Mouse (Mus musculus) MEL (cell line): Measurements from ENCODE around the gene Slit2. TPM values are rescaled to one million over a fixed set of nuclear protein-coding genes. Genes with fewer than 3 reads are reported as not detected.
A peak's percentile ranks its signal among the peaks of the same experiment; 100 is the strongest.

Experiments used
- DNase-seq: peaks from one replicate; pipeline ENCODE4 v3.0.0; 2011; ENCODE audit warnings: low read depth, low spot score
- H3K27ac ChIP-seq: 2 replicates; pipeline ENCODE4 v1.5.1; 2012; ENCODE audit warnings: low read depth, mild to moderate bottlenecking, control low read depth, low read length, moderate library complexity; ENCODE audit not compliant: control insufficient read depth
- H3K27me3 ChIP-seq, 2 experiments: fragments of 150-350 bp in 1 of 2; sonication (generic) in 1 of 2; 2 replicates each; pipeline ENCODE4 v1.6.1; 2012; ENCODE audit warnings: low read length in 2 of 2, mild to moderate bottlenecking in 2 of 2, improper control_type of control experiment in 1 of 2, moderate library complexity in 1 of 2; ENCODE audit not compliant: insufficient read depth in 2 of 2, control insufficient read depth in 1 of 2
- H3K36me3 ChIP-seq, 2 experiments: 2 replicates each; pipeline ENCODE4 v1.6.1; 2012 to 2014; ENCODE audit warnings: low read length in 2 of 2, improper control_type of control experiment in 1 of 2, inconsistent platforms in 1 of 2, mild to moderate bottlenecking in 1 of 2; ENCODE audit not compliant: insufficient read depth in 2 of 2, control insufficient read depth in 1 of 2
- H3K4me1 ChIP-seq, 2 experiments: fragments of 150-350 bp in 1 of 2; sonication (generic) in 1 of 2; 2 replicates each; pipeline ENCODE4 v1.6.1; 2012; ENCODE audit warnings: low read length in 2 of 2, improper control_type of control experiment in 1 of 2, mild to moderate bottlenecking in 1 of 2; ENCODE audit not compliant: insufficient read depth in 2 of 2, control insufficient read depth in 1 of 2
- H3K4me3 ChIP-seq, 2 experiments: fragments of 150-350 bp in 1 of 2; sonication (generic) in 1 of 2; 2 replicates each; pipeline ENCODE4 v1.5.1; 2012; ENCODE audit warnings: low read depth in 2 of 2, low read length in 2 of 2, mild to moderate bottlenecking in 2 of 2, moderate library complexity in 2 of 2, control low read depth in 1 of 2, improper control_type of control experiment in 1 of 2; ENCODE audit not compliant: control insufficient read depth in 1 of 2, insufficient read depth in 1 of 2
- H3K79me2 ChIP-seq: 2 replicates; pipeline ENCODE4 v1.6.1; 2012; ENCODE audit warnings: mild to moderate bottlenecking, low read length, moderate library complexity; ENCODE audit not compliant: control insufficient read depth, poor library complexity, insufficient read depth
- H3K9ac ChIP-seq: 2 replicates; pipeline ENCODE4 v1.6.1; 2012; ENCODE audit warnings: low read depth, mild to moderate bottlenecking, control low read depth, low read length, moderate library complexity; ENCODE audit not compliant: control insufficient read depth, poor library complexity, severe bottlenecking
- H3K9me3 ChIP-seq: fragments of 150-350 bp; sonication (generic); replicated peaks from 2 replicates; pipeline ENCODE4 v1.6.1; 2012; ENCODE audit warnings: mild to moderate bottlenecking, low read length, improper control_type of control experiment, moderate library complexity; ENCODE audit not compliant: insufficient read depth
- CHD1 ChIP-seq: IDR thresholded peaks from 2 replicates; pipeline ENCODE4 v1.6.1; 2012; ENCODE audit warnings: low read depth, mild to moderate bottlenecking, inconsistent platforms, low read length, improper control_type of control experiment
- CHD2 ChIP-seq: IDR thresholded peaks from 2 replicates; pipeline ENCODE4 v1.6.1; 2011; ENCODE audit warnings: low read length, improper control_type of control experiment
- CTCF ChIP-seq, 3 experiments: IDR thresholded peaks in 2 of 3; conservative IDR thresholded peaks in 1 of 3; 2 replicates each; pipeline ENCODE4 v1.5.1; 2011 to 2012; ENCODE audit warnings: low read length in 3 of 3, low read depth in 2 of 3, mild to moderate bottlenecking in 2 of 3, improper control_type of control experiment in 1 of 3, inconsistent platforms in 1 of 3, mixed read lengths in 1 of 3, moderate library complexity in 1 of 3; ENCODE audit not compliant: control insufficient read depth in 1 of 3, insufficient read depth in 1 of 3, poor library complexity in 1 of 3, severe bottlenecking in 1 of 3
- EP300 ChIP-seq, 2 experiments: IDR thresholded peaks; 2 replicates each; pipeline ENCODE4 v1.6.1; 2011; ENCODE audit warnings: improper control_type of control experiment in 2 of 2, low read length in 2 of 2, low read depth in 1 of 2, mild to moderate bottlenecking in 1 of 2
- ETS1 ChIP-seq: IDR thresholded peaks from 2 replicates; pipeline ENCODE4 v1.6.1; 2012; ENCODE audit warnings: low read depth, mild to moderate bottlenecking, inconsistent platforms, low read length, improper control_type of control experiment, moderate library complexity
- GATA1 ChIP-seq: IDR thresholded peaks from 2 replicates; pipeline ENCODE4 v1.6.1; 2011; ENCODE audit warnings: low read depth, low read length, improper control_type of control experiment
- JUND ChIP-seq: IDR thresholded peaks from 2 replicates; pipeline ENCODE4 v1.6.1; 2011; ENCODE audit warnings: low read depth, mild to moderate bottlenecking, improper control_type of control experiment, low read length
- KAT2A ChIP-seq: conservative IDR thresholded peaks from 2 replicates; pipeline ENCODE4 v1.6.1; 2012; ENCODE audit warnings: low read depth, low read length, improper control_type of control experiment, inconsistent platforms
- MAX ChIP-seq: IDR thresholded peaks from 2 replicates; pipeline ENCODE4 v1.6.1; 2011; ENCODE audit warnings: low read length, improper control_type of control experiment
- MYC ChIP-seq: IDR thresholded peaks from 2 replicates; pipeline ENCODE4 v1.6.1; 2011; ENCODE audit warnings: low read depth, mild to moderate bottlenecking, low read length, improper control_type of control experiment, moderate library complexity
- NELFE ChIP-seq: IDR thresholded peaks from 2 replicates; pipeline ENCODE4 v1.6.1; 2011; ENCODE audit warnings: low read depth, low read length, improper control_type of control experiment
- NRF1 ChIP-seq: IDR thresholded peaks from 2 replicates; pipeline ENCODE4 v1.6.1; 2014; ENCODE audit warnings: low read depth, mild to moderate bottlenecking, inconsistent platforms, low read length, improper control_type of control experiment, moderate library complexity; ENCODE audit not compliant: poor library complexity, insufficient read depth, severe bottlenecking
- POLR2A ChIP-seq, 2 experiments: IDR thresholded peaks; 2 replicates each; pipeline ENCODE4 v1.6.1; 2011 to 2012; ENCODE audit warnings: low read length in 2 of 2, mild to moderate bottlenecking in 2 of 2, control low read depth in 1 of 2, improper control_type of control experiment in 1 of 2, low read depth in 1 of 2, moderate library complexity in 1 of 2; ENCODE audit not compliant: control insufficient read depth in 1 of 2, insufficient read depth in 1 of 2, poor library complexity in 1 of 2
- POLR2AphosphoS2 ChIP-seq: IDR thresholded peaks from 2 replicates; pipeline ENCODE4 v1.6.1; 2011; ENCODE audit warnings: low read length, improper control_type of control experiment
- RAD21 ChIP-seq: IDR thresholded peaks from 2 replicates; pipeline ENCODE4 v1.6.1; 2011; ENCODE audit warnings: mild to moderate bottlenecking, low read depth, low read length, improper control_type of control experiment
- SIN3A ChIP-seq: IDR thresholded peaks from 2 replicates; pipeline ENCODE4 v1.6.1; 2012; ENCODE audit warnings: low read length, improper control_type of control experiment, inconsistent platforms
- SMC3 ChIP-seq: IDR thresholded peaks from 2 replicates; pipeline ENCODE4 v1.6.1; 2011; ENCODE audit warnings: low read depth, low read length, improper control_type of control experiment
- ZC3H11A ChIP-seq: IDR thresholded peaks from 2 replicates; pipeline ENCODE4 v1.6.1; 2012; ENCODE audit warnings: low read depth, mild to moderate bottlenecking, inconsistent platforms, low read length, improper control_type of control experiment
- ZKSCAN1 ChIP-seq: IDR thresholded peaks from 2 replicates; pipeline ENCODE4 v1.6.1; 2012; ENCODE audit warnings: low read depth, mild to moderate bottlenecking, inconsistent platforms, low read length, improper control_type of control experiment, moderate library complexity
- ZMIZ1 ChIP-seq: IDR thresholded peaks from 2 replicates; pipeline ENCODE4 v1.6.1; 2012; ENCODE audit warnings: low read depth, mild to moderate bottlenecking, inconsistent platforms, low read length, improper control_type of control experiment, moderate library complexity
- ZNF384 ChIP-seq: IDR thresholded peaks from 2 replicates; pipeline ENCODE4 v1.6.1; 2012; ENCODE audit warnings: low read depth, mild to moderate bottlenecking, inconsistent platforms, low read length, improper control_type of control experiment
- polyA plus RNA-seq, 2 experiments: library from polyadenylated mRNA; stranded (reverse) in 1 of 2; unstranded in 1 of 2; fragments of >175 nt in 1 of 2; fragments of >200 nt in 1 of 2; gene quantifications; 2 replicates each; pipeline versions ENCODE4 v1.2.1 to v1.2.4; 2012; ENCODE audit warnings: low replicate concordance in 2 of 2, low read depth in 1 of 2; ENCODE audit not compliant: insufficient read length in 2 of 2, insufficient read depth in 1 of 2, missing spikeins in 1 of 2
- total RNA-seq: library from RNA; depleted of rRNA; stranded (reverse); fragments of 300-350 nt; gene quantifications from 2 replicates; pipeline ENCODE4 v1.2.3, GENCODE M21; 2012

The Slit2 gene
- total and polyA plus RNA-seq, 3 experiments, result not detected

DNA sequence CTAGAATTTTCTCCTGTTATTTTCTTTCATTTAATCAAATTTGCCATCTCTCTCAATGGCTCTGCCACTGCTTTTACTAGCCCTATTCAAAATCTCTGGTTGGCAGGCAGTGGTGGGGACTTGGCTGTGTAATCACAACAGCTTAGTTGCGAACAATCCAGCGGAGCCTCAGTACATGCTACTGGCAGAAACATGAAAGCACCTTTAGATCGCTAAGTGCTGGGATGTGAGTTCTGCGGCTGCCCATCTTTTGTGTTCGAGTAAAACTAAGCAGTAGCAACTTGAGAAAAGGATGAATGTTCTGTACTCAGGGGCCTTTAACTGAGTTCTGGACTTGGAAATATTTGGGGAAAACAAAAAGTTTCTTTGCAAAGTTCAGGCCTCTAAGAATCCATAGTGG is 139.7 kb downstream of the Slit2 start:
- Histone ChIP-seq H3K27me3 (no peaks in the 10 kb centered on the region), H3K27ac (no peak overlapping the region), H3K9me3 (no peaks in the 10 kb centered on the region), H3K4me1 (no peaks in the 10 kb centered on the region), H3K79me2 (no peaks in the 10 kb centered on the region), H3K9ac (no peak overlapping the region), H3K36me3 (no peaks in the 10 kb centered on the region), H3K4me3 (no peak overlapping the region)
- DNase-seq, result no peak
- TF ChIP-seq RAD21 (no peak), ZC3H11A (no peak), MAX (no peak), JUND (no peak), EP300 (IDR thresholded peaks at IDR 0.05; ENCODE audit: low read depth in 1 of 2, low read length in 2 of 2) (no peak), ZNF384 (no peak), ZKSCAN1 (no peak), NRF1 (no peak), ETS1 (no peak), ZMIZ1 (no peak), POLR2A (IDR thresholded peaks at IDR 0.05; ENCODE audit: control insufficient read depth in 1 of 2, insufficient read depth in 1 of 2, low read depth in 1 of 2, low read length in 2 of 2, poor library complexity in 1 of 2) (no peak), MYC (no peak), KAT2A (no peak), SIN3A (no peak), CHD1 (no peak), SMC3 (no peak), POLR2AphosphoS2 (no peak), NELFE (no peak), CHD2 (no peak)

DNA sequence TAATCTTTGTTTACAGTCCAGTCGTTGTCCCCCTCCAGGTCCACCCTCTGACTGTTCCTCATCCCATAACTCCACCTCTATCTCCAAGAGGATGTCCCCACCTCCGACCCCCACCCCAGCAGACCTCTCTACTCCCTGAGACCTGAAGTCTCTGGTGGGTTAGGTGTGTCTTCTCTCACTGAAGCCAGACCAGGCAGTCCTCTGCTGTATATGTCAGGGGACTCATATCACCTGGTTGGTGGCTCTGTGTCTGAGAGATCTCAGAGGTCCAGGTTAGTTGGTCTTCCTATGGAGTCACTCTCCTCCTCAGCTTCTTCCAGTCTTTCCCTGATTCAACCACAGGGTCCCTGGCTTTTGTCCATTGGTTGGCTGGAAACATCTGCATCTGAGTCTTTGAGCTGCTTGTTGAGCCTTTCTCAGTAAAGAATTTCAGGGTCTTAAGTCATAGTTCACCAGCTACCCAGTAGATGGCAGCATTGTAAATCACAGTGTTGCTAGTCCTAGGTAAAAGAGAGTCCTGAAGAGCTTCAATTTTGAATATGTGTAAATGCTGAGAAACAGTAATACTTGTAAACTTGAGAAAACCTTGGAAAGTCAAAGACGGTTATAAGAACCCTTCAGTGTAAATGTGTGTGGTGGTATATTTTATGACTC is 143.0 kb downstream of the Slit2 start:
- no peaks in the 10 kb centered on the region for H3K36me3 ChIP-seq
- H3K4me1 ChIP-seq, result no peaks in the 10 kb centered on the region
- TF ChIP-seq SMC3, result peak; percentile 41
- TF ChIP-seq CTCF (IDR thresholded peaks at IDR 0.05 in 2 of 3, conservative IDR thresholded peaks at IDR 0.05 in 1 of 3; ENCODE audit: control insufficient read depth in 1 of 3, insufficient read depth in 1 of 3, low read depth in 2 of 3, low read length in 3 of 3, poor library complexity in 1 of 3, severe bottlenecking in 1 of 3), result peak in 1 of 3 experiments; percentile 41; a peak in 2 of 6 replicates
- TF ChIP-seq RAD21, result peak; percentile 19
- TF ChIP-seq GATA1, result no peak
- no peak for TF ChIP-seq NELFE
- TF ChIP-seq, all 39 proteins: peak for 3
- H3K9ac ChIP-seq, result no peak overlapping the region
- peak; percentile 34 for DNase-seq
- H3K9me3 ChIP-seq, result no peaks in the 10 kb centered on the region
- H3K27ac ChIP-seq, result no peak overlapping the region
- no peak overlapping the region for H3K4me3 ChIP-seq
- H3K79me2 ChIP-seq, result no peaks in the 10 kb centered on the region
- no peaks in the 10 kb centered on the region for H3K27me3 ChIP-seq
